Mouse (Mus musculus) CH12.LX (cell line): ENCODE measurements at regions not wholly inside any gene's neighbourhood (a gene's known extent, or its start where the extent isn't known, plus 50 kb on each side); places are given as distances from the start of the nearest gene placed in this dataset.

Experiments used
- DNase-seq: peaks from one replicate; pipeline ENCODE4 v3.0.0-alpha.2; 2013; ENCODE audit errors: extremely low read depth
- H3K27ac ChIP-seq: 2 replicates; pipeline ENCODE4 v1.5.1; 2012; ENCODE audit warnings: low read depth, mild to moderate bottlenecking, control low read depth, moderate library complexity; ENCODE audit not compliant: insufficient read depth
- H3K27me3 ChIP-seq: replicated peaks from 2 replicates; pipeline ENCODE3; 2012; ENCODE audit warnings: inconsistent platforms
- H3K36me3 ChIP-seq, 2 experiments: replicated peaks in 1 of 2; 2 replicates each; pipeline versions ENCODE3 to v1.6.1; 2012; ENCODE audit warnings: inconsistent platforms in 1 of 2, low read length in 1 of 2, mild to moderate bottlenecking in 1 of 2, mixed read lengths in 1 of 2, moderate library complexity in 1 of 2; ENCODE audit not compliant: control insufficient read depth in 1 of 2, insufficient read depth in 1 of 2
- H3K4me1 ChIP-seq, 2 experiments: 2 replicates each; pipeline ENCODE4 v1.6.1; 2012; ENCODE audit warnings: inconsistent platforms in 1 of 2, moderate library complexity in 1 of 2; ENCODE audit not compliant: insufficient read depth in 2 of 2, control insufficient read depth in 1 of 2
- H3K4me2 ChIP-seq: 2 replicates; pipeline ENCODE4 v1.6.1; 2012; ENCODE audit warnings: low read depth, mild to moderate bottlenecking, control low read depth; ENCODE audit not compliant: poor library complexity, insufficient read depth, severe bottlenecking
- H3K4me3 ChIP-seq, 3 experiments: fragments of 150-350 bp in 1 of 3; sonication (generic) in 1 of 3; replicated peaks in 1 of 3; 2 replicates each; pipeline versions ENCODE3 to v1.5.1; 2011 to 2012; ENCODE audit warnings: low read depth in 2 of 3, low read length in 2 of 3, mild to moderate bottlenecking in 2 of 3, moderate library complexity in 2 of 3, control low read depth in 1 of 3, improper control_type of control experiment in 1 of 3, inconsistent platforms in 1 of 3, mixed read lengths in 1 of 3; ENCODE audit not compliant: poor library complexity in 1 of 3
- H3K79me2 ChIP-seq: replicated peaks from 2 replicates; pipeline ENCODE4 v1.6.1; 2012; ENCODE audit warnings: mild to moderate bottlenecking, moderate library complexity; ENCODE audit not compliant: control insufficient read depth, poor library complexity, insufficient read depth, severe bottlenecking; ENCODE audit errors: extremely low read depth
- H3K9ac ChIP-seq: 2 replicates; pipeline ENCODE4 v1.6.1; 2012; ENCODE audit warnings: low read depth, mild to moderate bottlenecking, control low read depth, moderate library complexity; ENCODE audit not compliant: insufficient read depth
- H3K9me3 ChIP-seq: replicated peaks from 2 replicates; pipeline ENCODE3; 2012; ENCODE audit warnings: low read length, inconsistent platforms, mixed read lengths
- BHLHE40 ChIP-seq: IDR thresholded peaks from 2 replicates; pipeline ENCODE4 v1.6.1; 2011; ENCODE audit warnings: mild to moderate bottlenecking, low read depth, low read length, improper control_type of control experiment
- CHD1 ChIP-seq: IDR thresholded peaks from 2 replicates; pipeline ENCODE4 v1.6.1; 2012; ENCODE audit warnings: low read depth, low read length, improper control_type of control experiment, inconsistent platforms
- CTCF ChIP-seq, 2 experiments: IDR thresholded peaks in 1 of 2; conservative IDR thresholded peaks in 1 of 2; 2 replicates each; pipeline ENCODE4 v1.5.1; 2011 to 2012; ENCODE audit warnings: low read depth in 2 of 2, low read length in 2 of 2, improper control_type of control experiment in 1 of 2, inconsistent platforms in 1 of 2, mild to moderate bottlenecking in 1 of 2, moderate library complexity in 1 of 2
- ELF1 ChIP-seq: IDR thresholded peaks from 2 replicates; pipeline ENCODE4 v1.6.1; 2014; ENCODE audit warnings: low read depth, mild to moderate bottlenecking, inconsistent platforms, low read length, improper control_type of control experiment
- ETS1 ChIP-seq: conservative IDR thresholded peaks from 2 replicates; pipeline ENCODE4 v1.6.1; 2012; ENCODE audit warnings: low read depth, mild to moderate bottlenecking, inconsistent platforms, low read length, improper control_type of control experiment, moderate library complexity
- GABPA ChIP-seq: IDR thresholded peaks from 2 replicates; pipeline ENCODE4 v1.6.1; 2012; ENCODE audit warnings: low read depth, low read length, improper control_type of control experiment, inconsistent platforms; ENCODE audit not compliant: insufficient replicate concordance
- HCFC1 ChIP-seq: IDR thresholded peaks from 2 replicates; pipeline ENCODE4 v1.6.1; 2012; ENCODE audit warnings: low read depth, mild to moderate bottlenecking, inconsistent platforms, low read length, improper control_type of control experiment
- JUN ChIP-seq: IDR thresholded peaks from 2 replicates; pipeline ENCODE4 v1.6.1; 2011; ENCODE audit warnings: low read depth, mild to moderate bottlenecking, low read length, improper control_type of control experiment, moderate library complexity; ENCODE audit not compliant: insufficient read depth
- KAT2A ChIP-seq: IDR thresholded peaks from 2 replicates; pipeline ENCODE4 v1.6.1; 2012; ENCODE audit warnings: low read length, improper control_type of control experiment, inconsistent platforms; ENCODE audit not compliant: insufficient replicate concordance
- MYC ChIP-seq: IDR thresholded peaks from 2 replicates; pipeline ENCODE4 v1.6.1; 2011; ENCODE audit warnings: low read depth, mild to moderate bottlenecking, improper control_type of control experiment, low read length
- NELFE ChIP-seq: IDR thresholded peaks from 2 replicates; pipeline ENCODE4 v1.6.1; 2011; ENCODE audit warnings: low read depth, low read length, improper control_type of control experiment
- PAX5 ChIP-seq: IDR thresholded peaks from 2 replicates; pipeline ENCODE4 v1.6.1; 2012; ENCODE audit warnings: low read length, inconsistent platforms, mixed read lengths
- POLR2AphosphoS2 ChIP-seq: IDR thresholded peaks from 2 replicates; pipeline ENCODE4 v1.6.1; 2011; ENCODE audit warnings: low read depth, low read length, improper control_type of control experiment
- RAD21 ChIP-seq: IDR thresholded peaks from 2 replicates; pipeline ENCODE4 v1.6.1; 2011; ENCODE audit warnings: low read depth, mild to moderate bottlenecking, low read length, improper control_type of control experiment, moderate library complexity
- RCOR1 ChIP-seq: conservative IDR thresholded peaks from 2 replicates; pipeline ENCODE4 v1.6.1; 2012; ENCODE audit warnings: low read depth, mild to moderate bottlenecking, inconsistent platforms, low read length, improper control_type of control experiment
- SIN3A ChIP-seq: IDR thresholded peaks from 2 replicates; pipeline ENCODE4 v1.6.1; 2012; ENCODE audit warnings: low read length, improper control_type of control experiment, inconsistent platforms
- SMC3 ChIP-seq: IDR thresholded peaks from 2 replicates; pipeline ENCODE4 v1.6.1; 2011; ENCODE audit warnings: low read depth, low read length, improper control_type of control experiment
- UBTF ChIP-seq: IDR thresholded peaks from 2 replicates; pipeline ENCODE4 v1.6.1; 2012; ENCODE audit warnings: low read depth, mild to moderate bottlenecking, inconsistent platforms, low read length, improper control_type of control experiment, moderate library complexity
- USF1 ChIP-seq: IDR thresholded peaks from 2 replicates; pipeline ENCODE4 v1.6.1; 2014; ENCODE audit warnings: low read depth, mild to moderate bottlenecking, inconsistent platforms, low read length, improper control_type of control experiment
- ZC3H11A ChIP-seq: IDR thresholded peaks from 2 replicates; pipeline ENCODE4 v1.6.1; 2012; ENCODE audit warnings: low read depth, mild to moderate bottlenecking, inconsistent platforms, low read length, improper control_type of control experiment
- ZKSCAN1 ChIP-seq: IDR thresholded peaks from 2 replicates; pipeline ENCODE4 v1.6.1; 2012; ENCODE audit warnings: low read depth, inconsistent platforms, low read length, improper control_type of control experiment, borderline replicate concordance
- dilution Hi-C: fragments of 300-500 bp; cut with MboI; formaldehyde crosslinking; loops from 2 replicates; pipeline ENCODE4 v1.14.3; 2020; ENCODE audit warnings: low sequenced_read_pairs; ENCODE audit not compliant: extremely low pct_unique_long_range_greater_than_20kb, extremely low pct_ligation_motif_present
- in situ Hi-C: fragments of 300-500 bp; cut with MboI; formaldehyde crosslinking; loops from 3 replicates; pipeline ENCODE4 v1.14.3; 2019; ENCODE audit warnings: low sequenced_read_pairs, low pct_ligation_motif_present, low pct_unique_long_range_greater_than_20kb, mixed read lengths

DNA sequence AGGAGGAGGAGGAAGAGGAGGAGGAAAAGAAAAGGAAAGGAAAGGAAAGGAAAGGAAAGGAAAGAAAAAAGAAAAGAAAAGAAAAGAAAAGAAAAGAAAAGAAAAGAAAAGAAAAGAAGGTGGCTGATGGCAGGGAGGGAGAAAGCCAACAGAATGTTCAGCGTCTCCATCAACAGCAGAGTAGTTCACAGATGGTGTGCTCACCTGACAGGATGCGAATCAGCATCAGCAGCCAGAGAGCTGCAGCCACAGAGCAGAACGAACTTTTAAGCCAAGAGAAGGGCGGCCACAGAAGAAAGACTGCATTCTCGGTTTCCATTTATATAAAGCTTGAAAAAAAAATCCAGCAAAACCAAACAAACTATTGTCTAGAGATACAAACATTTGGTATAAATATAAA is 140.2 kb downstream of the Utp6 start:
- H3K36me3 ChIP-seq, result no peaks in the 10 kb centered on the region
- no peaks in the 10 kb centered on the region for H3K9me3 ChIP-seq
- no peak overlapping the region for H3K27ac ChIP-seq
- H3K9ac ChIP-seq, result no peak overlapping the region
- TF ChIP-seq USF1 (no peak), ZKSCAN1 (no peak), HCFC1 (no peak), RCOR1 (no peak), BHLHE40 (0 out of 2 replicates have a peak, but pooled peaks have one; percentile 39)
- TF ChIP-seq, all 38 proteins: peak for 1
- H3K27me3 ChIP-seq, result no peaks in the 10 kb centered on the region
- no peak for DNase-seq
- dilution Hi-C loops, result no loop called here
- H3K4me2 ChIP-seq, result no peak overlapping the region
- H3K4me1 ChIP-seq, result peaks cover 2 to 22% of the 10 kb centered on the region in 2 experiments; a peak in 3 of 4 replicates
- H3K79me2 ChIP-seq, result no peaks in the 10 kb centered on the region
- in situ Hi-C loops, result no loop called here
- H3K4me3 ChIP-seq, result no peak overlapping the region

- Histone ChIP-seq H3K36me3 (no peaks in the 10 kb centered on the region), H3K27ac (no peak overlapping the region), H3K27me3 (no peaks in the 10 kb centered on the region), H3K79me2 (no peaks in the 10 kb centered on the region), H3K9ac (no peak overlapping the region), H3K4me1 (no peaks in the 10 kb centered on the region), H3K9me3 (peaks cover 8% of the 10 kb centered on the region), H3K4me3 (no peak overlapping the region), H3K4me2 (no peak overlapping the region)
- dilution Hi-C loops, result no loop called here
- in situ Hi-C loops, result no loop called here
- TF ChIP-seq CHD1 (no peak), CTCF (conservative IDR thresholded peaks at IDR 0.05 in 1 of 2, IDR thresholded peaks at IDR 0.05 in 1 of 2; ENCODE audit: low read depth in 2 of 2, low read length in 2 of 2) (no peak), NELFE (no peak), PAX5 (no peak), UBTF (no peak), ELF1 (no peak), RCOR1 (no peak), GABPA (no peak), ETS1 (no peak), MYC (no peak), RAD21 (no peak), SMC3 (no peak), ZC3H11A (no peak), POLR2AphosphoS2 (no peak), KAT2A (no peak), JUN (no peak), SIN3A (no peak), HCFC1 (no peak)
- DNase-seq, result no peak
These were observed 147.0 kb downstream of the Utp6 start for GRCm38 (mm10) chr11:79815156-79815555.
